Mouse (Mus musculus) v-Abl transformed pro-B cells (cell line): ENCODE data around the gene Hacd4.

Experiments used
- in situ Hi-C, 2 experiments: fragments of 400-800 bp; cut with MboI; formaldehyde crosslinking; loops; one replicate each; pipeline ENCODE4 v1.15.1; 2025; ENCODE audit not compliant: unreplicated experiment in 2 of 2

Hacd4 gene

GRCm38 (mm10) chr4:88356652-88357051 is 82.1 kb downstream of the Hacd4 start:
- in situ Hi-C loops = no loop called here

GRCm38 (mm10) chr4:88350910-88351309 is 87.8 kb downstream of the Hacd4 start:
- in situ Hi-C loops = loop anchor here in 1 of 2 experiments (5.0 kb wide), 2 partner anchors 191 to 984 kb away; no protein-coding TSS in a partner anchor
